Mouse (Mus musculus) stomach, embryonic 16.5 days (tissue): ENCODE measurements around the gene Shmt1. TPM values are rescaled to one million over a fixed set of nuclear protein-coding genes. Genes with fewer than 3 reads are reported as not detected.

Experiments
- ATAC-seq: fragments of 200-750 bp; cut with Nextera tagmentation; 2 replicates; pipeline ENCODE4 v1.8.0; 2017; ENCODE audit warnings: moderate number of reproducible peaks, moderate TSS enrichment; ENCODE audit not compliant: insufficient read depth, low FRiP score
- H3K27ac ChIP-seq: fragments of 300-500 bp; sonication (generic); 2 replicates; pipeline ENCODE4 v1.5.1; 2014; ENCODE audit warnings: low read length
- H3K27me3 ChIP-seq: fragments of 300-500 bp; sonication (generic); 2 replicates; pipeline ENCODE4 v1.6.1; 2014; ENCODE audit warnings: low read length, control low read depth, mixed read lengths; ENCODE audit not compliant: control insufficient read depth, insufficient read depth
- H3K36me3 ChIP-seq: fragments of 300-500 bp; sonication (generic); 2 replicates; pipeline ENCODE4 v1.6.1; 2014; ENCODE audit warnings: low read length; ENCODE audit not compliant: control insufficient read depth, insufficient read depth
- H3K4me1 ChIP-seq: fragments of 300-500 bp; sonication (generic); 2 replicates; pipeline ENCODE4 v1.6.1; 2014; ENCODE audit warnings: low read length, control low read depth, mixed read lengths; ENCODE audit not compliant: control insufficient read depth, insufficient read depth
- H3K4me2 ChIP-seq: fragments of 300-500 bp; sonication (generic); 2 replicates; pipeline ENCODE4 v1.6.1; 2014; ENCODE audit warnings: low read depth, low read length, mixed read lengths
- H3K4me3 ChIP-seq: fragments of 300-500 bp; sonication (generic); replicated peaks from 2 replicates; pipeline ENCODE4 v1.5.1; 2014; ENCODE audit warnings: mild to moderate bottlenecking, low read length
- H3K9ac ChIP-seq: fragments of 300-500 bp; sonication (generic); 2 replicates; pipeline ENCODE4 v1.6.1; 2014; ENCODE audit warnings: low read length
- H3K9me3 ChIP-seq: fragments of 300-500 bp; sonication (generic); replicated peaks from 2 replicates; pipeline ENCODE4 v1.6.1; 2016; ENCODE audit warnings: low read length, control low read depth; ENCODE audit not compliant: control insufficient read depth
- WGBS: fragments of 180-500 bp; shearing (Covaris S2); extraction: QIAGEN DNeasy Blood & Tissue Kit; methylation state at CpG from one replicate; pipeline ENCODE4 v1.1.7; 2014; 5-methylcytosine and 5-hydroxymethylcytosine counted together
- polyA plus RNA-seq: library from polyadenylated mRNA; unstranded; fragments of >200 nt; fragmentation: Nextera tagmentation; extraction: Ambion mirVana; gene quantifications from 2 replicates; pipeline ENCODE4 v1.2.1, GENCODE M21; 2015

Gene Shmt1
- polyA plus RNA-seq, 1 experiment from 2014 or later = 68.3 TPM

- Histone ChIP-seq H3K4me2 (no peak overlapping the region), H3K36me3 (no peaks in the 10 kb centered on the region), H3K4me3 (no peak overlapping the region), H3K9ac (no peak overlapping the region), H3K27ac (no peak overlapping the region), H3K9me3 (no peaks in the 10 kb centered on the region), H3K4me1 (peaks cover 5% of the 10 kb centered on the region; the same call in 1 of the 2 replicates), H3K27me3 (no peaks in the 10 kb centered on the region)
- WGBS = 59% methylated on average over 4 of the region's 4 CpGs
- no peak for ATAC-seq
These were observed 15.9 kb upstream of the Shmt1 start for GRCm38 (mm10) chr11:60827241-60827945.

- Histone ChIP-seq H3K27ac (no peak overlapping the region), H3K4me2 (no peak overlapping the region), H3K36me3 (no peaks in the 10 kb centered on the region), H3K27me3 (no peaks in the 10 kb centered on the region), H3K4me3 (no peak overlapping the region), H3K9ac (no peak overlapping the region), H3K4me1 (peaks cover 5% of the 10 kb centered on the region; the same call in 1 of the 2 replicates), H3K9me3 (no peaks in the 10 kb centered on the region)
- WGBS = 53% methylated on average over 1 of the region's 1 CpGs
- no peak for ATAC-seq
These were observed 15.2 kb upstream of the Shmt1 start for GRCm38 (mm10) chr11:60826700-60827099.

- Histone ChIP-seq H3K27ac (peak overlapping the region; percentile 47; the same call in 1 of the 2 replicates), H3K4me1 (no peaks in the 10 kb centered on the region), H3K9me3 (no peaks in the 10 kb centered on the region), H3K9ac (no peak overlapping the region), H3K36me3 (no peaks in the 10 kb centered on the region), H3K27me3 (no peaks in the 10 kb centered on the region), H3K4me2 (no peak overlapping the region), H3K4me3 (no peak overlapping the region)
- WGBS = 49% methylated on average over 3 of the region's 3 CpGs
- peak; percentile 90 for ATAC-seq
These were observed 13.7 kb upstream of the Shmt1 start for GRCm38 (mm10) chr11:60825191-60825590.

GRCm38 (mm10) chr11:60823771-60824170 lies 12.3 kb upstream of the Shmt1 start:
- Histone ChIP-seq H3K4me1 (no peaks in the 10 kb centered on the region), H3K4me3 (no peak overlapping the region), H3K27ac (no peak overlapping the region), H3K36me3 (no peaks in the 10 kb centered on the region), H3K4me2 (no peak overlapping the region), H3K9ac (no peak overlapping the region), H3K9me3 (no peaks in the 10 kb centered on the region), H3K27me3 (no peaks in the 10 kb centered on the region)
- ATAC-seq = no peak
- WGBS = 67% methylated on average over 2 of the region's 2 CpGs

- Histone ChIP-seq H3K27ac (no peak overlapping the region), H3K27me3 (no peaks in the 10 kb centered on the region), H3K36me3 (no peaks in the 10 kb centered on the region), H3K4me3 (no peak overlapping the region), H3K9me3 (no peaks in the 10 kb centered on the region), H3K9ac (no peak overlapping the region), H3K4me2 (no peak overlapping the region), H3K4me1 (no peaks in the 10 kb centered on the region)
- ATAC-seq = no peak
- WGBS = 72% methylated on average over 5 of the region's 5 CpGs
These were observed 4.9 kb upstream of the Shmt1 start for GRCm38 (mm10) chr11:60816398-60816797.

GRCm38 (mm10) chr11:60811054-60811460 lies 461 bp downstream of the Shmt1 start:
- peak overlapping the region; percentile 80 for H3K4me2 ChIP-seq
- H3K9ac ChIP-seq = peak overlapping the region; percentile 57
- no peaks in the 10 kb centered on the region for H3K9me3 ChIP-seq
- under 1% methylated on average over 29 of the region's 29 CpGs for WGBS
- H3K27me3 ChIP-seq = no peaks in the 10 kb centered on the region
- no peaks in the 10 kb centered on the region for H3K36me3 ChIP-seq
- peaks cover 19% of the 10 kb centered on the region; the same call in 1 of the 2 replicates for H3K4me1 ChIP-seq
- ATAC-seq = peak; percentile 99
- H3K4me3 ChIP-seq = peak overlapping the region; percentile 57
- H3K27ac ChIP-seq = peak overlapping the region; percentile 76

- peaks cover 19% of the 10 kb centered on the region; the same call in 1 of the 2 replicates for H3K4me1 ChIP-seq
- no peaks in the 10 kb centered on the region for H3K9me3 ChIP-seq
- H3K4me2 ChIP-seq = peak overlapping the region; percentile 80
- no peaks in the 10 kb centered on the region for H3K27me3 ChIP-seq
- WGBS = 14% methylated on average over 14 of the region's 14 CpGs
- no peak for ATAC-seq
- peak overlapping the region; percentile 57 for H3K4me3 ChIP-seq
- H3K36me3 ChIP-seq = no peaks in the 10 kb centered on the region
- H3K9ac ChIP-seq = peak overlapping the region; percentile 57
- H3K27ac ChIP-seq = peak overlapping the region; percentile 76
These were observed 1.2 kb downstream of the Shmt1 start for GRCm38 (mm10) chr11:60810046-60810965.

- Histone ChIP-seq H3K9me3 (no peaks in the 10 kb centered on the region), H3K9ac (peak overlapping the region; percentile 57; the same call in 1 of the 2 replicates), H3K27ac (peak overlapping the region; percentile 76), H3K4me2 (peak overlapping the region; percentile 80), H3K4me1 (peaks cover 19% of the 10 kb centered on the region; the same call in 1 of the 2 replicates), H3K27me3 (no peaks in the 10 kb centered on the region), H3K36me3 (no peaks in the 10 kb centered on the region), H3K4me3 (peak overlapping the region; percentile 57)
- 53% methylated on average over 1 of the region's 1 CpGs for WGBS
- no peak for ATAC-seq
These were observed 2.0 kb downstream of the Shmt1 start for GRCm38 (mm10) chr11:60809546-60809945.
